Mouse (Mus musculus): ENCODE measurements around the gene Iqsec1.

Gene Iqsec1

GRCm38 (mm10) chr6:90720201-90720600 lies 268.3 kb downstream of the Iqsec1 start:
- peak; percentile 55 for DNase-seq

- DNase-seq, result no peak
Measured at GRCm38 (mm10) chr6:90719402-90719801, 269.1 kb downstream of the Iqsec1 start.

- DNase-seq, result no peak
Measured at GRCm38 (mm10) chr6:90718477-90718876, 270.0 kb downstream of the Iqsec1 start.

GRCm38 (mm10) chr6:90717711-90718110 lies 270.8 kb downstream of the Iqsec1 start:
- DNase-seq, result peak; percentile 69

- no peak for DNase-seq
Measured at GRCm38 (mm10) chr6:90716853-90717252, 271.6 kb downstream of the Iqsec1 start.

- DNase-seq, result peak; percentile 87
Measured at GRCm38 (mm10) chr6:90716066-90716704, 272.3 kb downstream of the Iqsec1 start.

- DNase-seq, result no peak
Measured at GRCm38 (mm10) chr6:90715245-90715905, 273.1 kb downstream of the Iqsec1 start.

- no peak for DNase-seq
Measured at GRCm38 (mm10) chr6:90713650-90714049, 274.8 kb downstream of the Iqsec1 start.

- DNase-seq, result peak; percentile 49
Measured at GRCm38 (mm10) chr6:90712486-90713480, 275.7 kb downstream of the Iqsec1 start.

- no peak for DNase-seq
Measured at GRCm38 (mm10) chr6:90712063-90712462, 276.4 kb downstream of the Iqsec1 start.

GRCm38 (mm10) chr6:90711476-90712035 lies 276.9 kb downstream of the Iqsec1 start:
- DNase-seq, result no peak

- no peak for DNase-seq
Measured at GRCm38 (mm10) chr6:90710778-90711177, 277.7 kb downstream of the Iqsec1 start.

- no peak for DNase-seq
Measured at GRCm38 (mm10) chr6:90709929-90710777, 278.3 kb downstream of the Iqsec1 start.

GRCm38 (mm10) chr6:90708061-90708618 lies 280.3 kb downstream of the Iqsec1 start:
- no peak for DNase-seq

- DNase-seq, result peak; percentile 58
Measured at GRCm38 (mm10) chr6:90707143-90707542, 281.3 kb downstream of the Iqsec1 start.

GRCm38 (mm10) chr6:90706490-90706889 lies 282.0 kb downstream of the Iqsec1 start:
- DNase-seq, result no peak

- DNase-seq, result no peak
Measured at GRCm38 (mm10) chr6:90705738-90706137, 282.7 kb downstream of the Iqsec1 start.

- peak; percentile 59 for DNase-seq
Measured at GRCm38 (mm10) chr6:90704705-90705344, 283.7 kb downstream of the Iqsec1 start.

- no peak for DNase-seq
Measured at GRCm38 (mm10) chr6:90703782-90704181, 284.7 kb downstream of the Iqsec1 start.

GRCm38 (mm10) chr6:90702837-90703735 lies 285.4 kb downstream of the Iqsec1 start:
- no peak for DNase-seq

Data from kidney, adult 18-20 months (tissue).